Mouse (Mus musculus) lung, postnatal 0 days (tissue): ENCODE data around the gene Bckdhb. TPM values are rescaled to one million over a fixed set of nuclear protein-coding genes. Genes with fewer than 3 reads are reported as not detected.
"Not testable (repeated sequence)": the region's sequence is repeated elsewhere in the genome, so short reads cannot be mapped to it uniquely, and the experiment has no call there.

Experiments used
- ATAC-seq: fragments of 200-750 bp; cut with Nextera tagmentation; 2 replicates; pipeline ENCODE4 v1.8.0; 2017; ENCODE audit warnings: moderate library complexity
- DNase-seq: peaks from one replicate; pipeline ENCODE4 v3.0.0-alpha.2; 2016; ENCODE audit warnings: low spot score
- H3K27ac ChIP-seq: fragments of 300-500 bp; sonication (generic); 2 replicates; pipeline ENCODE4 v1.5.1; 2014; ENCODE audit warnings: antibody characterized with exemption, mild to moderate bottlenecking, low read length, mixed read lengths
- H3K27me3 ChIP-seq: fragments of 300-500 bp; sonication (generic); replicated peaks from 2 replicates; pipeline ENCODE4 v1.6.1; 2014; ENCODE audit warnings: low read length, mixed read lengths; ENCODE audit not compliant: insufficient read depth
- H3K36me3 ChIP-seq: fragments of 300-500 bp; sonication (generic); 2 replicates; pipeline ENCODE4 v1.6.1; 2014; ENCODE audit warnings: low read length, mixed read lengths; ENCODE audit not compliant: insufficient read depth
- H3K4me1 ChIP-seq: fragments of 300-500 bp; sonication (generic); 2 replicates; pipeline ENCODE4 v1.6.1; 2014; ENCODE audit warnings: antibody characterized with exemption, low read depth, low read length, mixed read lengths; ENCODE audit not compliant: insufficient read depth
- H3K4me2 ChIP-seq: fragments of 300-500 bp; sonication (generic); replicated peaks from 2 replicates; pipeline ENCODE4 v1.6.1; 2014; ENCODE audit warnings: low read depth, mild to moderate bottlenecking, low read length, moderate library complexity, mixed read lengths
- H3K4me3 ChIP-seq: fragments of 300-500 bp; sonication (generic); 2 replicates; pipeline ENCODE4 v1.5.1; 2014; ENCODE audit warnings: low read depth, low read length
- H3K9ac ChIP-seq: fragments of 300-500 bp; sonication (generic); replicated peaks from 2 replicates; pipeline ENCODE4 v1.6.1; 2014; ENCODE audit warnings: low read depth, mild to moderate bottlenecking
- H3K9me3 ChIP-seq: fragments of 300-500 bp; sonication (generic); 2 replicates; pipeline ENCODE4 v1.6.1; 2016; ENCODE audit warnings: low read length, mixed read lengths
- CTCF ChIP-seq: IDR thresholded peaks from 2 replicates; pipeline ENCODE4 v1.5.1; 2016; ENCODE audit warnings: antibody characterized with exemption, mild to moderate bottlenecking
- EP300 ChIP-seq: IDR thresholded peaks from 2 replicates; pipeline ENCODE4 v1.6.1; 2016; ENCODE audit warnings: antibody characterized with exemption, mild to moderate bottlenecking, control low read depth
- WGBS: fragments of 180-500 bp; shearing (Covaris S2); extraction: QIAGEN DNeasy Blood & Tissue Kit; methylation state at CpG from one replicate; pipeline ENCODE4 v1.1.7; 2014; 5-methylcytosine and 5-hydroxymethylcytosine counted together
- polyA plus RNA-seq: library from polyadenylated mRNA; unstranded; fragments of >200 nt; fragmentation: Nextera tagmentation; extraction: Ambion mirVana; gene quantifications from 2 replicates; pipeline ENCODE4 v1.2.1, GENCODE M21; 2015

Gene Bckdhb
- polyA plus RNA-seq, 1 experiment from 2014 or later = 11.8 TPM

DNA sequence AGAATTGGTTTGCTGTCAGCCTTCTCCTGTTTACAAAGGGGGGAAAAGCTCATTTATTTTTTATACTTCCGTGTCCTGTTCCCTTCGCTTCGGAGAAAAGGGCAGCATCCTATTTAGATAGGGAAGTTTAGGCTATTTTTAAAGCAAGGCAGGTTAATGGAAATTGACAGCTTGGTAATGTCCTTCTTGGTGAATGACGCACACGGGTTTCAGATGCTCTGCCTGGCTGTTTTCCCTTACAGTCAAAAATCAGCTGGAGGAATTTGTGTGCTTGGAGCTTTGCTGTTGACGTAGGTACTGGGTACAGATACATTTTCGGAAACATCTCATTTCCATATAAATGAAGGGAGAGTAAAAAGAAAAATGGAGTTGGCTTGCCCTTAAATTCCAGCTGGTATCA, 44.4 kb downstream of the Bckdhb start:
- Histone ChIP-seq H3K4me1 (no peaks in the 10 kb centered on the region; the same call in 1 of the 2 replicates), H3K9me3 (no peaks in the 10 kb centered on the region), H3K27me3 (no peaks in the 10 kb centered on the region), H3K9ac (no peak overlapping the region), H3K27ac (peak overlapping the region; percentile 3; the same call in 1 of the 2 replicates), H3K36me3 (no peaks in the 10 kb centered on the region), H3K4me3 (no peak overlapping the region), H3K4me2 (no peak overlapping the region)
- 73% methylated on average over 7 of the region's 7 CpGs for WGBS
- DNase-seq = peak; percentile 44
- peak; percentile 65 for ATAC-seq
- TF ChIP-seq CTCF = no peak
- TF ChIP-seq EP300 = peak; percentile 99

DNA sequence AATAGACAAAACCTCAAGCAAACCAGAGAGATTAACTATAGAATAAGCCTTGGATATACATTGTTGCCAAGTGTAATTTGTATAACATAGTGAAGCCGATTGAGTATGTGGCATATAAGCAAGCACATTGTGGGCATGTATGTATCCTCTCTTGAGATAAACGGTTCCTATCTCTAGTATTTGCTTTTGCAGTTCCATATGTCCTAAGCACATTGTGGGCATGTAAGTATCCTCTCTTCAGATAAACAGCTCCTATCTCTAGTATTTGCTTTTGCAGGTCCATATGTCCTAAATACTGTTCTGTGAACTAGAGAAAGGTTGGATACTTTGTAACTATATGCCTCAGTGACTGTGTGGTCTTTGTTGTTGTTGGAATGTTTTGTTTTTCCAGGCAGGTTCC, 48.5 kb downstream of the Bckdhb start:
- no peak overlapping the region for H3K9ac ChIP-seq
- H3K27ac ChIP-seq = no peak overlapping the region
- no peak overlapping the region for H3K4me3 ChIP-seq
- DNase-seq (no peak), ATAC-seq (no peak)
- TF ChIP-seq EP300 (no peak), CTCF (no peak)
- H3K4me2 ChIP-seq = no peak overlapping the region
- H3K4me1 ChIP-seq = no peaks in the 10 kb centered on the region; the same call in 1 of the 2 replicates
- no peaks in the 10 kb centered on the region for H3K36me3 ChIP-seq
- no peaks in the 10 kb centered on the region for H3K27me3 ChIP-seq
- 59% methylated on average over 2 of the region's 2 CpGs for WGBS
- no peaks in the 10 kb centered on the region for H3K9me3 ChIP-seq

GRCm38 (mm10) chr9:83975811-83976210, 50.9 kb downstream of the Bckdhb start:
- Histone ChIP-seq H3K36me3 (no peaks in the 10 kb centered on the region), H3K27me3 (no peaks in the 10 kb centered on the region), H3K4me2 (no peak overlapping the region), H3K9me3 (no peaks in the 10 kb centered on the region), H3K4me3 (no peak overlapping the region), H3K4me1 (no peaks in the 10 kb centered on the region), H3K27ac (no peak overlapping the region), H3K9ac (no peak overlapping the region)
- ATAC-seq (no peak), DNase-seq (no peak)
- 71% methylated on average over 2 of the region's 2 CpGs for WGBS
- TF ChIP-seq EP300 = no peak
- no peak for TF ChIP-seq CTCF

DNA sequence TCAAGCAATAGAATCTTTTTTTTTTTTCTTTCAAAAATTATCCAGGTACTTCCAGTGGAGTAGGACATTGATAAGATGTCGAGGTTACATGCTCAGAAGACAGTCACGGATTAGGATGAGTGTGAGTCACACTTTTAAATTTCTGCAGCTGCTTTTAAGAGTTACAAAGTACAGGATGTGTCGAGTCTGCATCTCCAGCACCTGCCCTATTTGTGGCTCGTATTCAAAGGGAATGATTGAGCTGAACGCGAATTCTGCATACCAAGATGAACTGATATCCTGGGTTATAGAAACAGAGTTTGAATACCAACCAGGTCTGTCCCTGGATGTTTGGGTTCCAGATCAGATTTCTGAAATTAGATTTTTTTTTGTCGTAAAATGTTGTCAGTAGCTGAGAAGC, 56.3 kb downstream of the Bckdhb start:
- Histone ChIP-seq H3K4me3 (no peak overlapping the region), H3K9me3 (no peaks in the 10 kb centered on the region), H3K9ac (no peak overlapping the region), H3K4me1 (no peaks in the 10 kb centered on the region), H3K36me3 (no peaks in the 10 kb centered on the region), H3K27me3 (no peaks in the 10 kb centered on the region), H3K27ac (no peak overlapping the region), H3K4me2 (no peak overlapping the region)
- WGBS = 63% methylated on average over 7 of the region's 7 CpGs
- DNase-seq (no peak), ATAC-seq (no peak)
- TF ChIP-seq CTCF (no peak), EP300 (no peak)

- Histone ChIP-seq H3K36me3 (no peaks in the 10 kb centered on the region), H3K9me3 (no peaks in the 10 kb centered on the region), H3K4me1 (no peaks in the 10 kb centered on the region), H3K27me3 (no peaks in the 10 kb centered on the region), H3K4me2 (no peak overlapping the region), H3K4me3 (no peak overlapping the region), H3K9ac (no peak overlapping the region), H3K27ac (no peak overlapping the region)
- DNase-seq (no peak), ATAC-seq (no peak)
- WGBS = 70% methylated on average over 2 of the region's 2 CpGs
- no peak for TF ChIP-seq CTCF
- TF ChIP-seq EP300 = no peak
Observed at GRCm38 (mm10) chr9:84008961-84009360, 84.0 kb downstream of the Bckdhb start.

- no peak overlapping the region for H3K9ac ChIP-seq
- no peak for ATAC-seq
- DNase-seq = no peak
- H3K9me3 ChIP-seq = no peaks in the 10 kb centered on the region
- no peaks in the 10 kb centered on the region for H3K27me3 ChIP-seq
- no peak overlapping the region for H3K4me3 ChIP-seq
- no peaks in the 10 kb centered on the region for H3K4me1 ChIP-seq
- no peaks in the 10 kb centered on the region for H3K36me3 ChIP-seq
- TF ChIP-seq CTCF = no peak
- TF ChIP-seq EP300 = no peak
- no peak overlapping the region for H3K27ac ChIP-seq
- H3K4me2 ChIP-seq = no peak overlapping the region
Observed at GRCm38 (mm10) chr9:84011146-84011545, 86.2 kb downstream of the Bckdhb start.

DNA sequence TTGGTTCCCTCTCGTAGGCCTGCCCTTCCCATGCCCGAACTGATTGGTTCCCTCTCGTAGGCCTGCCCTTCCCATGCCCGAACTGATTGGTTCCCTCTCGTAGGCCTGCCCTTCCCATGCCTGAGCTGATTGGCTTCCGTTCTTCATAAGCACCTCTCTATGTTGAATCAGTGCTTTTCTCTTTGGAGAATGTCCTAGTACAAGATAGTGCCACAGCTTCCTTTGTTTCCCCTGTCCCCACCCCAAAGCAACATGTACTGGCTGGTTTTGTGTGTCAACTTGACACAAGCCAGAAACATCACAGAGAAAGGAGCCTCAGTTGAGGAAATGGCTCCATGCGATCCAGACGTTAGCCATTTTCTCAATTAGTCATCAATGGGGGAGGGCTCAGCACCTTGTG, 93.2 kb downstream of the Bckdhb start:
- not testable (repeated sequence) for H3K36me3 ChIP-seq, DNase-seq, H3K27me3 ChIP-seq, ATAC-seq, H3K9ac ChIP-seq, H3K4me1 ChIP-seq, H3K27ac ChIP-seq, H3K4me2 ChIP-seq, H3K9me3 ChIP-seq, H3K4me3 ChIP-seq
- WGBS = 94% methylated on average over 8 of the region's 8 CpGs
